Mouse (Mus musculus) liver, embryonic 14 days (tissue): Measurements from ENCODE around the gene Nadk. TPM values are rescaled to one million over a fixed set of nuclear protein-coding genes. Genes with fewer than 3 reads are reported as not detected.

Source experiments
- polyA plus RNA-seq: library from polyadenylated mRNA; depleted of rRNA; stranded (reverse); fragments of >200 nt; gene quantifications from 2 replicates; pipeline ENCODE4 v1.2.3, GENCODE M21; 2012; rRNA removed

Nadk gene
- 28.9 and 34.9 TPM in 2 replicates for polyA plus RNA-seq

DNA sequence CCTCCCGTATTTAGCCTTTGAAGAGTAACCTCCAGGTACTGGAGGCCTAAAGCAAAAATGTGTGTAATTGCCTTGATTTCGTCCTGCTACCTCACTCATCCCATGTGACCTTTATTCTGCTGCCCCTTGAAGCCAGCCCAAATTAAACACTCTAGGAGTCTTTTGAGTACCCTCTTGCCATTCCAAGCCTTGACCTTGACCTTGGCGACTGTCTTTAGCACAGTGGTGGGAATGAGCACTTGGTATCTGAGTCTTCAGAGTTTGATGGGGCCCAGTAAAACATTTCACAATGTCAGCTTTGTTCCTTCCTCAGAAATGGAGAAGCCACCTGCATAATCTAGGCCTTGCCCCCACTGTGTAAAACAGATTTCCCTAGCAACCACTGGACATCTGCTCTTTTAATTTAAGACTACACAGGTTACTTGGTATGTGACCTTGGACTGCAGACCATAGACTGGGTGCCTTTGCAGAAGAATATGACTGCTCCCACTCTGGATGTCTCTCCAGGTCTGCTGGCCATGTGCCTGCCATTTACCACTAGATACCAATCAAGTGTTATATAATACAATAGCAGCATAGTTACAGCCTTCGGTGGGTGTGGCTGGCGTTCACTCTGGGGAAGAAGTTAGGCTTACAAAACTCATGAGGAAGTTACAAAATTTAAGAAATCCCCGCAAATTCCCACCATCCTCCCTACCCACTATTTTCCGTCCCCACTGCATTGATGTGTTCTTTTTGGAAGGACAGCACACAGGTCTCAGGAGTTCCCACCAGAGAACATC, at the start of gene Nadk:
Nadk (plus strand) TSS at position 718 of the 782 bp plus-strand sequence.

DNA sequence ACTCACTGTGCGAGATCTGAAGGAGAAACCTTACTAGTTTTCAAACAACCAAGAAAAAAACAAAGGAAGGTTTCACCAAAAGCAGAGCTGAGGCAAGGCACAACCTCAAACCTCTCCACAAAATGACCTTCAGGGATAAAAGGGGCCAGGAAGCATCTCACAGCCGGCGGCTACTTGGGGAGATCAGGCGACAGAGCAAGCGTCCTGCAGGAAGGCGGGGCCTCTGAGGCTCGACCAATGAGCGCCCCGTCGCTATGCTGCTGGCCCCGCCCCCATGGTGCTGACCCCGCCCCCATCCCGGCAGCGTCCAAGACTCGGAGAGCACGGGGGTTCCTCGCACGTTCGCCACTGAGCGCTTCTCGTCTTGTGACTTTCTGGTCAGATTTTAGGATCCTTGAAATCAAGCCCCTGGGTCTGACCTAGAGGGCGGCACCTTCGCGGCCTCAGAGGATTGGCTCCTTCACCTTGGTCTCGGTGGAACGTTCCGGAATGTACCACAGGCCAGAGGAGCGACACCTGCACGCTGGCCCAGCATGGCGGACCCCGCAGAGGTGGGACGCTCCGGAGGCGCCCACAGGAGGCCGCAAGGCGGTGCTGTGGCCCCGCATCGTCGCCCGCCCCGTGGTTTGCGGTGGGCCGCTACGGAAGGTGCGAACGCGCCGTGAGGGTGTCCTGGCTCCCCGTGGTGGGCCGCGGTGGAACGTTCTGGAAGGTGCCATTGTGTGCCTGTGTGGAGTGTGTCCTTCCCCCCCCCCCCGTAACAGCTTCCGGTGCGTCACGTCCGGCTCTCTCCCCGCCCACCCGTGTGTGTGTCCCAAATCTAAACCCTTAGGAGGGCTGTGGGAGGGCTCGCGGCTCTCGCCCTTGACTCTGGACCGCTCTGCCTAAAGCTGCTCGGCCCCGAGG, 39.2 kb downstream of the Nadk start, which contains the start of gene Slc35e2:
Slc35e2 (plus strand) TSS at position 326 of the 906 bp plus-strand sequence.

DNA sequence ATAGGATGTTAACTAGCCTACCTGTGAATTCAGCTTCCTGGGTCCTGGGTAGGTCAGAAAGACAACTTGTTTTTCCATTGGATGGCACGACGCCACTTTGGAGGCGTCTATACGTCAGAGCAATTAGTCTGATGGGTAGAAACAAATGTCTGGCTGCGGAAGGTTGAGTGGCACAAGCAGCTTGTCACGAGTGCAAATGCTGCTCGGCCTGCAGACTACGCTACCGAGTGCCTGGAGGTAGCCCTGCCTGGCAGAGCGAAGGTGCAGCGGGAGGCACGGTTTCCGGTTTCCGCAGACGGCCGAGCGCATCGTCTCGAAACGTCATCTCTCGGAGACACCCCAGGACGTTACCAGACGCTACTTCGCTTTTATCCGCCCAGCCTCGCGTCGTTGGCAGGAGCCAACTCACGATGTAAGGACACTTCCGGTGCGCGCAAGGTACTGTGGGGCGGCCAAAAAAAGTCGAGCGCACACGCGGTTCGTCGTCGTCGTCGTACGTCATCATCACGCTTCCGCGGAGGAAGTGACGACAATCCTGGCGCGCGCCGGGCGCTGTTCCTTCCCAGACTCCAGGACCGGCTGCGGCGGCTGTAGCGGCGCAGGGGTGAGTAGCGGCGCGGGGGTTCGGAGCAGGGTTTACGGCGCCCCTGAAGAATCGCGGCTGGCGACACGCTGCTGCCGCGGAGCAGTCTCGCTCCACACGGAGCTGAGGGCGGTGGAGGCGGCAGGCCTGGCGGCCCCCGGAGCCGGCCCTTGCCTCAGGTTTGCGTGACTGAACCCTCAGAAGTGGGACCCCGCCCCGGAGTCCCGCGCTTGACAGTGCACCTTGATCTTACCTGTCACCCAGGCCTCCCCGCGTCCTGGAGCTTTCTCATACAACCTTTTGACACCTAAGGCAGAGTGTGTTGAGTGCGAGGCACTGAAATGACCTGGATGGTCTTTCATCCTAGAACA, 62.4 kb downstream of the Nadk start, which contains the start of gene Cdk11b:
Cdk11b (plus strand) TSS at position 517 of the 954 bp plus-strand sequence.

Other genes starting within 250 kb of the Nadk start
- gene Prkcz, start 201.0 kb upstream of the Nadk start, polyA plus RNA-seq, result 0.95 and 1.1 TPM in 2 replicates
- gene Gabrd, start 164.3 kb upstream of the Nadk start, polyA plus RNA-seq, result 0.02 TPM in 1 of 2 replicates, not detected in the other
- gene Cfap74, start 153.2 kb upstream of the Nadk start, polyA plus RNA-seq, result 0.07 and 0.08 TPM in 2 replicates
- not detected in 2 replicates for gene Tmem52, start 93.3 kb upstream of the Nadk start, polyA plus RNA-seq
- gene Gnb1, start 71.0 kb upstream of the Nadk start, polyA plus RNA-seq, result 75.5 and 96.0 TPM in 2 replicates
- 3.9 and 5.0 TPM in 2 replicates for gene Slc35e2, start 39.0 kb downstream of the Nadk start, polyA plus RNA-seq
- gene Cdk11b, start 62.5 kb downstream of the Nadk start, polyA plus RNA-seq, result 19.8 and 24.5 TPM in 2 replicates
- not detected in 2 replicates for gene Gm10563, start 83.0 kb downstream of the Nadk start, polyA plus RNA-seq
- gene Mmp23, start 91.0 kb downstream of the Nadk start, polyA plus RNA-seq, result 4.6 TPM in 2 replicates
- gene Mib2, start 106.8 kb downstream of the Nadk start, polyA plus RNA-seq, result 4.1 and 4.6 TPM in 2 replicates
- gene Fndc10, start 132.0 kb downstream of the Nadk start, polyA plus RNA-seq, result 0.39 and 0.52 TPM in 2 replicates
- gene Ssu72, start 142.4 kb downstream of the Nadk start, polyA plus RNA-seq, result 35.5 and 42.0 TPM in 2 replicates
- 0.09 and 0.20 TPM in 2 replicates for gene Tmem240, start 172.4 kb downstream of the Nadk start, polyA plus RNA-seq
- 37.8 and 42.2 TPM in 2 replicates for gene Atad3a, start 198.7 kb downstream of the Nadk start, polyA plus RNA-seq
- gene Vwa1, start 212.3 kb downstream of the Nadk start, polyA plus RNA-seq, result 0.12 and 0.18 TPM in 2 replicates
- 0.29 TPM in 2 replicates for gene Tmem88b, start 223.5 kb downstream of the Nadk start, polyA plus RNA-seq
- gene Ankrd65, start 228.1 kb downstream of the Nadk start, polyA plus RNA-seq, result 0.02 TPM in 1 of 2 replicates, not detected in the other
- gene Mrpl20, start 240.5 kb downstream of the Nadk start, polyA plus RNA-seq, result 68.5 and 74.1 TPM in 2 replicates